Mouse (Mus musculus) C2C12 (cell line): Measurements from ENCODE around the gene Tmem233. TPM values are rescaled to one million over a fixed set of nuclear protein-coding genes. Genes with fewer than 3 reads are reported as not detected.

Source experiments
- H3K27me3 ChIP-seq: one replicate; pipeline ENCODE4 v1.6.1; 2011; ENCODE audit not compliant: control insufficient read depth, insufficient read depth, insufficient read length
- H3K36me3 ChIP-seq: one replicate; pipeline ENCODE4 v1.6.1; 2011; ENCODE audit not compliant: control insufficient read depth, insufficient read depth
- H3K4me3 ChIP-seq: one replicate; pipeline ENCODE4 v1.5.1; 2011; ENCODE audit warnings: mild to moderate bottlenecking, control low read depth; ENCODE audit not compliant: poor library complexity, insufficient read depth, severe bottlenecking
- H3K79me2 ChIP-seq: one replicate; pipeline ENCODE4 v1.6.1; 2011; ENCODE audit not compliant: control insufficient read depth, insufficient read depth
- H3K79me3 ChIP-seq: one replicate; pipeline ENCODE4 v1.6.1; 2011; ENCODE audit warnings: low read depth, control low read depth
- H3ac ChIP-seq: one replicate; pipeline ENCODE3; 2011; ENCODE audit warnings: low read depth; ENCODE audit not compliant: control insufficient read depth, insufficient read length
- CEBPB ChIP-seq: IDR thresholded peaks from one replicate; pipeline ENCODE4 v1.6.1; 2011; ENCODE audit warnings: low read depth, mild to moderate bottlenecking, control low read depth, moderate library complexity
- CTCF ChIP-seq: IDR thresholded peaks from one replicate; pipeline ENCODE4 v1.5.1; 2011; ENCODE audit not compliant: control insufficient read depth, insufficient read depth, insufficient read length
- FOSL1 ChIP-seq: IDR thresholded peaks from one replicate; pipeline ENCODE4 v1.8.0; 2011; ENCODE audit warnings: mild to moderate bottlenecking, low read length; ENCODE audit not compliant: poor library complexity, insufficient read depth, severe bottlenecking
- MAX ChIP-seq: IDR thresholded peaks from one replicate; pipeline ENCODE4 v1.6.1; 2011; ENCODE audit warnings: mild to moderate bottlenecking, control low read depth
- MYOD1 ChIP-seq: IDR thresholded peaks from one replicate; pipeline ENCODE4 v1.6.1; 2011; ENCODE audit warnings: low read depth; ENCODE audit not compliant: control insufficient read depth, insufficient read length
- MYOG ChIP-seq: IDR thresholded peaks from one replicate; pipeline ENCODE4 v1.6.1; 2011; ENCODE audit not compliant: control insufficient read depth, insufficient read length; ENCODE audit errors: extremely low read depth
- USF1 ChIP-seq: IDR thresholded peaks from one replicate; pipeline ENCODE4 v1.6.1; 2011; ENCODE audit warnings: low read depth, mild to moderate bottlenecking, control low read depth, moderate library complexity
- polyA plus RNA-seq: library from polyadenylated mRNA; unstranded; fragments of >200 nt; fragmentation: generic; extraction: Trizol; gene quantifications from one replicate; pipeline ENCODE4 v1.2.1, GENCODE M21; 2012; ENCODE audit warnings: missing spikeins

Tmem233 gene
- polyA plus RNA-seq, 1 experiment = not detected

GRCm38 (mm10) chr5:116022131-116022530, 60.9 kb downstream of the Tmem233 start:
- H3K27me3 ChIP-seq = no peaks in the 10 kb centered on the region
- TF ChIP-seq USF1 (no peak), MAX (no peak), MYOD1 (no peak), MYOG (no peak), CTCF (no peak), CEBPB (no peak), FOSL1 (no peak)
- no peak overlapping the region for H3ac ChIP-seq
- H3K79me3 ChIP-seq = peaks cover 24% of the 10 kb centered on the region
- H3K79me2 ChIP-seq = peaks cover 31% of the 10 kb centered on the region
- peaks cover 57% of the 10 kb centered on the region for H3K36me3 ChIP-seq
- H3K4me3 ChIP-seq = no peak overlapping the region

GRCm38 (mm10) chr5:116021552-116021951, 61.5 kb downstream of the Tmem233 start:
- Histone ChIP-seq H3K36me3 (peaks cover 62% of the 10 kb centered on the region), H3K79me2 (peaks cover 31% of the 10 kb centered on the region), H3K79me3 (peaks cover 24% of the 10 kb centered on the region), H3K27me3 (no peaks in the 10 kb centered on the region), H3K4me3 (no peak overlapping the region), H3ac (no peak overlapping the region)
- TF ChIP-seq MYOD1 = no peak

- Histone ChIP-seq H3K79me3 (peaks cover 24% of the 10 kb centered on the region), H3K27me3 (no peaks in the 10 kb centered on the region), H3ac (no peak overlapping the region), H3K36me3 (peaks cover 83% of the 10 kb centered on the region), H3K4me3 (no peak overlapping the region), H3K79me2 (peaks cover 31% of the 10 kb centered on the region)
- TF ChIP-seq CEBPB (no peak), MYOD1 (no peak), MAX (no peak), CTCF (no peak), FOSL1 (no peak), MYOG (no peak)
These were observed 63.7 kb downstream of the Tmem233 start for GRCm38 (mm10) chr5:116019371-116019770.

GRCm38 (mm10) chr5:116018784-116019183, 64.3 kb downstream of the Tmem233 start:
- Histone ChIP-seq H3K27me3 (no peaks in the 10 kb centered on the region), H3K79me2 (peaks cover 28% of the 10 kb centered on the region), H3K36me3 (peaks cover 88% of the 10 kb centered on the region), H3K79me3 (peaks cover 22% of the 10 kb centered on the region), H3ac (no peak overlapping the region), H3K4me3 (no peak overlapping the region)
- TF ChIP-seq USF1 = no peak
- no peak for TF ChIP-seq MAX

GRCm38 (mm10) chr5:116018196-116018595, 64.8 kb downstream of the Tmem233 start:
- H3K27me3 ChIP-seq = no peaks in the 10 kb centered on the region
- TF ChIP-seq FOSL1 (no peak), MYOD1 (no peak), MYOG (no peak), USF1 (no peak), CTCF (no peak), CEBPB (no peak), MAX (no peak)
- H3K79me2 ChIP-seq = peaks cover 22% of the 10 kb centered on the region
- peaks cover 17% of the 10 kb centered on the region for H3K79me3 ChIP-seq
- H3ac ChIP-seq = no peak overlapping the region
- no peak overlapping the region for H3K4me3 ChIP-seq
- peaks cover 94% of the 10 kb centered on the region for H3K36me3 ChIP-seq

- peaks cover 14% of the 10 kb centered on the region for H3K79me2 ChIP-seq
These were observed 65.7 kb downstream of the Tmem233 start for GRCm38 (mm10) chr5:116017391-116017790.

GRCm38 (mm10) chr5:116016542-116016941, 66.5 kb downstream of the Tmem233 start:
- H3K36me3 ChIP-seq = peaks cover 79% of the 10 kb centered on the region

More at GRCm38 (mm10) chr5:116017391-116017790, 65.7 kb downstream of the Tmem233 start:
- Histone ChIP-seq H3K27me3 (no peaks in the 10 kb centered on the region), H3K79me3 (peaks cover 9% of the 10 kb centered on the region), H3K4me3 (no peak overlapping the region), H3ac (no peak overlapping the region), H3K36me3 (peaks cover 86% of the 10 kb centered on the region)
- TF ChIP-seq MAX (no peak), CEBPB (no peak), MYOG (no peak), FOSL1 (no peak), CTCF (no peak)

More at GRCm38 (mm10) chr5:116016542-116016941, 66.5 kb downstream of the Tmem233 start:
- Histone ChIP-seq H3K27me3 (no peaks in the 10 kb centered on the region), H3K79me2 (peaks cover 6% of the 10 kb centered on the region), H3ac (no peak overlapping the region), H3K79me3 (peaks cover 1% of the 10 kb centered on the region), H3K4me3 (no peak overlapping the region)
- TF ChIP-seq MAX = no peak
- TF ChIP-seq CTCF = no peak
- no peak for TF ChIP-seq USF1
- no peak for TF ChIP-seq CEBPB
- no peak for TF ChIP-seq FOSL1
- no peak for TF ChIP-seq MYOG
- no peak for TF ChIP-seq MYOD1
